ENCODE assay signal across 16 mouse cellular contexts in the genomic region with DNA sequence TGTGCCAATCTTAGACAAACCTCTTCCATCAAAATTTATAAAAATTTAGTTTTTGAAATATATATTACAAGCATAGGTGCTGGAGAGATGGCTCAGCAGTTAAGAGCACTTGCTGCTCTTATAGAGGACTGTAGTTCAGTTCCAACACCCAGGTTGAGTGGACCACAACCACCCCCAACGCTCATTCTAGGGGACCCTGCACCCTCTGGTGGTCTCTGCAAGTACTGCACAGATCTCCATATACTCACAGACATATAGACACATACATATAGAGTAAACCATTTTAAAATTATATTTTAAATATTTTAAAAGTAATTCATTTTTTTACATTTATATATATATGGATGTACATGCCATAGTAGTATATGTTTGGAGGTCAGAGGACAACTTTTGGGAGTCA. TPM values are rescaled to one million over a fixed set of nuclear protein-coding genes. Genes with fewer than 3 reads are reported as not detected.
DNase-seq lines count a peak whose midpoint lies in the region; ATAC-seq and TF ChIP-seq lines count a peak whose summit lies in the region.
"Had no signal": no experiment of that assay in that cellular context is flagged by ENCODE, and none has a peak within 500 bp of the region (broad histone marks: within the 10 kb centered on the region; RNA-seq: fewer than 3 reads in every experiment).

No protein-coding gene starts in this region.

- TF ChIP-seq POLR2A in liver, adult 2 months (IDR thresholded peaks at IDR 0.05; ENCODE audit: extremely low read depth, insufficient read depth, low read length) = no peak
- no peak for TF ChIP-seq POLR2A in thymus, adult 2 months (IDR thresholded peaks at IDR 0.05; ENCODE audit: control insufficient read depth, extremely low read depth, insufficient read depth, low read length, poor library complexity)

- DNase-seq in forebrain, postnatal 0 days = no peak
- DNase-seq in liver, adult 2 months (ENCODE audit: extremely low read depth, low read depth, low spot score) = no peak
- peak; percentile 38 for DNase-seq in thymus, postnatal 4 days
- DNase-seq in thymus, adult 2 months = no peak
- no peak for DNase-seq in limb, embryonic 10.5 days (ENCODE audit: low spot score)
- no peak for DNase-seq in layer of hippocampus, adult 9-11 months
- DNase-seq: adrenal gland, postnatal 14 days; kidney, adult 9 months; lung, postnatal 4 days; right cerebral cortex, postnatal 14 days had no signal

- TF ChIP-seq CTCF in forebrain, postnatal 0 days (IDR thresholded peaks at IDR 0.05; ENCODE audit: low read depth) = peak; percentile 5; the same call in 1 of the 2 replicates
- peak; percentile 51 for TF ChIP-seq CTCF in liver, adult 2 months (IDR thresholded peaks at IDR 0.05; ENCODE audit: low read depth, low read length)
- TF ChIP-seq CTCF in thymus, adult 2 months (IDR thresholded peaks at IDR 0.05; ENCODE audit: borderline replicate concordance, control insufficient read depth, extremely low read depth, insufficient read depth, low read length, poor library complexity) = no peak

- 57% methylated on average over 1 of the region's 1 CpGs for WGBS in forebrain, postnatal 0 days
- whole genome bisulfite sequencing in forebrain, embryonic 12.5 days = 51% methylated on average over 1 of the region's 1 CpGs
- 62% methylated on average over 1 of the region's 1 CpGs for WGBS in liver, adult 2 months
- 42% methylated on average over 1 of the region's 1 CpGs for WGBS in liver, embryonic 12.5 days (ENCODE audit: insufficient replicate concordance)
- 76% methylated on average over 1 of the region's 1 CpGs for WGBS in thymus, adult 2 months
- 63% methylated on average over 1 of the region's 1 CpGs for WGBS in limb, embryonic 10.5 days

- H3K4me1 ChIP-seq in forebrain, postnatal 0 days (ENCODE audit: insufficient read depth) = no peaks in the 10 kb centered on the region
- H3K4me1 ChIP-seq in forebrain, embryonic 12.5 days = peaks cover 6% of the 10 kb centered on the region; the same call in 1 of the 2 replicates
- H3K4me1 ChIP-seq in liver, adult 2 months (ENCODE audit: control insufficient read depth, insufficient read depth, low read length) = no peaks in the 10 kb centered on the region; the same call in 1 of the 2 replicates
- H3K4me1 ChIP-seq in liver, embryonic 12.5 days = peaks cover 10% of the 10 kb centered on the region
- H3K4me1 ChIP-seq in thymus, adult 2 months (replicated peaks; ENCODE audit: control insufficient read depth, insufficient read depth, low read length) = no peaks in the 10 kb centered on the region
- peaks cover 13% of the 10 kb centered on the region for H3K4me1 ChIP-seq in limb, embryonic 10.5 days

- no peak overlapping the region for H3K27ac ChIP-seq in forebrain, postnatal 0 days (ENCODE audit: low read depth, low read length)
- no peak overlapping the region for H3K27ac ChIP-seq in forebrain, embryonic 12.5 days
- no peak overlapping the region for H3K27ac ChIP-seq in liver, adult 2 months (replicated peaks; ENCODE audit: insufficient read depth, low read depth, low read length)
- no peak overlapping the region for H3K27ac ChIP-seq in liver, embryonic 12.5 days
- H3K27ac ChIP-seq in thymus, adult 2 months (ENCODE audit: control insufficient read depth, insufficient read depth, low read length) = no peak overlapping the region
- H3K27ac ChIP-seq in limb, embryonic 10.5 days = no peak overlapping the region
- H3K27ac ChIP-seq: forebrain, embryonic 13.5 days; hindbrain, embryonic 10.5 days; limb, embryonic 12.5 days had no signal

- H3K9ac ChIP-seq in forebrain, postnatal 0 days = no peak overlapping the region
- no peak overlapping the region for H3K9ac ChIP-seq in forebrain, embryonic 12.5 days
- no peak overlapping the region for H3K9ac ChIP-seq in liver, adult 2 months (ENCODE audit: low read depth, low read length)
- no peak overlapping the region for H3K9ac ChIP-seq in liver, embryonic 12.5 days
- H3K9ac ChIP-seq: forebrain, embryonic 13.5 days; limb, embryonic 12.5 days had no signal

- no peaks in the 10 kb centered on the region for H3K79me2 ChIP-seq in liver, adult 2 months (ENCODE audit: control insufficient read depth, insufficient read depth, low read length)

- H3K9me3 ChIP-seq in forebrain, postnatal 0 days (ENCODE audit: low read length) = no peaks in the 10 kb centered on the region
- no peaks in the 10 kb centered on the region for H3K9me3 ChIP-seq in forebrain, embryonic 12.5 days
- H3K9me3 ChIP-seq in liver, embryonic 12.5 days (replicated peaks) = no peaks in the 10 kb centered on the region
- no peaks in the 10 kb centered on the region for H3K9me3 ChIP-seq in limb, embryonic 10.5 days (replicated peaks)
- H3K9me3 ChIP-seq: forebrain, embryonic 13.5 days; hindbrain, embryonic 10.5 days; limb, embryonic 12.5 days had no signal

- no peak for ATAC-seq in forebrain, postnatal 0 days
- no peak for ATAC-seq in forebrain, embryonic 12.5 days (ENCODE audit: low FRiP score)
- no peak for ATAC-seq in liver, embryonic 12.5 days
- ATAC-seq: forebrain, embryonic 13.5 days had no signal

- H3K27me3 ChIP-seq in forebrain, postnatal 0 days (ENCODE audit: insufficient read depth, low read length) = no peaks in the 10 kb centered on the region
- no peaks in the 10 kb centered on the region for H3K27me3 ChIP-seq in forebrain, embryonic 12.5 days
- no peaks in the 10 kb centered on the region for H3K27me3 ChIP-seq in liver, adult 2 months (ENCODE audit: control insufficient read depth, insufficient read depth, low read length)
- H3K27me3 ChIP-seq in liver, embryonic 12.5 days (replicated peaks) = no peaks in the 10 kb centered on the region
- H3K27me3 ChIP-seq in thymus, adult 2 months (ENCODE audit: control insufficient read depth, insufficient read depth, low read length) = no peaks in the 10 kb centered on the region
- no peaks in the 10 kb centered on the region for H3K27me3 ChIP-seq in limb, embryonic 10.5 days (ENCODE audit: low read depth, poor library complexity, severe bottlenecking)
- H3K27me3 ChIP-seq: forebrain, embryonic 13.5 days; limb, embryonic 12.5 days had no signal

- no peak overlapping the region for H3K4me2 ChIP-seq in forebrain, postnatal 0 days (ENCODE audit: low read depth)
- H3K4me2 ChIP-seq in forebrain, embryonic 12.5 days = no peak overlapping the region
- H3K4me2 ChIP-seq in liver, embryonic 12.5 days = no peak overlapping the region
- H3K4me2 ChIP-seq: forebrain, embryonic 13.5 days; heart, embryonic 11.5 days; limb, embryonic 12.5 days had no signal

- no peaks in the 10 kb centered on the region for H3K36me3 ChIP-seq in forebrain, postnatal 0 days (ENCODE audit: insufficient read depth)
- H3K36me3 ChIP-seq in forebrain, embryonic 12.5 days (replicated peaks) = no peaks in the 10 kb centered on the region
- H3K36me3 ChIP-seq in liver, adult 2 months (ENCODE audit: control insufficient read depth, insufficient read depth, low read length) = no peaks in the 10 kb centered on the region; the same call in 1 of the 2 replicates
- no peaks in the 10 kb centered on the region for H3K36me3 ChIP-seq in liver, embryonic 12.5 days
- no peaks in the 10 kb centered on the region for H3K36me3 ChIP-seq in thymus, adult 2 months (ENCODE audit: control insufficient read depth, insufficient read depth, low read length)
- H3K36me3 ChIP-seq in limb, embryonic 10.5 days = no peaks in the 10 kb centered on the region
- H3K36me3 ChIP-seq: hindbrain, embryonic 10.5 days; limb, embryonic 12.5 days had no signal

- H3K4me3 ChIP-seq in forebrain, postnatal 0 days (ENCODE audit: low read depth, low read length) = no peak overlapping the region
- no peak overlapping the region for H3K4me3 ChIP-seq in forebrain, embryonic 12.5 days (replicated peaks)
- no peak overlapping the region for H3K4me3 ChIP-seq in liver, adult 2 months (ENCODE audit: insufficient read depth, low read depth, low read length)
- no peak overlapping the region for H3K4me3 ChIP-seq in liver, embryonic 12.5 days
- no peak overlapping the region for H3K4me3 ChIP-seq in thymus, adult 2 months (ENCODE audit: control insufficient read depth, insufficient read depth, low read length)
- H3K4me3 ChIP-seq in limb, embryonic 10.5 days = no peak overlapping the region
- H3K4me3 ChIP-seq: forebrain, embryonic 13.5 days; hindbrain, embryonic 10.5 days; limb, embryonic 12.5 days had no signal

RNA-seq across cellular contexts. Expression of a gene that starts 41.9 kb away (rescaled TPM):
- total RNA-seq in forebrain, postnatal 0 days (2014; rRNA removed) = 6.5 and 9.6 TPM in 2 replicates
- polyA plus RNA-seq in forebrain, postnatal 0 days (2015; fragmentation: Nextera tagmentation; extraction: Ambion mirVana) = 8.1 and 11.4 TPM in 2 replicates
- 12.1 and 12.4 TPM in 2 replicates for polyA plus RNA-seq in forebrain, embryonic 12.5 days (2016; fragmentation: Nextera tagmentation; extraction: Ambion mirVana)
- 11.5 and 13.2 TPM in 2 replicates for total RNA-seq in liver, adult 2 months (2014; rRNA removed)
- 5.6 and 6.5 TPM in 2 replicates for polyA plus RNA-seq in liver, adult 2 months (2012; rRNA removed)
- 8.1 and 8.4 TPM in 2 replicates for polyA plus RNA-seq in liver, embryonic 12.5 days (2016; fragmentation: Nextera tagmentation; extraction: Ambion mirVana)
- 4.5 and 6.2 TPM in 2 replicates for polyA plus RNA-seq in thymus, adult 2 months (2012; rRNA removed)
- polyA plus RNA-seq in limb, embryonic 10.5 days (2016; fragmentation: Nextera tagmentation; extraction: Ambion mirVana) = 13.1 and 17.1 TPM in 2 replicates

RNA-seq across cellular contexts. Expression of a gene that starts 58.9 kb away (rescaled TPM):
- total RNA-seq in forebrain, postnatal 0 days (2014; rRNA removed) = 1,164 and 1,444 TPM in 2 replicates
- polyA plus RNA-seq in forebrain, postnatal 0 days (2015; fragmentation: Nextera tagmentation; extraction: Ambion mirVana) = 342 and 386 TPM in 2 replicates
- polyA plus RNA-seq in forebrain, embryonic 12.5 days (2016; fragmentation: Nextera tagmentation; extraction: Ambion mirVana) = 508 and 518 TPM in 2 replicates
- total RNA-seq in liver, adult 2 months (2014; rRNA removed) = 380 and 503 TPM in 2 replicates
- polyA plus RNA-seq in liver, adult 2 months (2012; rRNA removed) = 280 and 301 TPM in 2 replicates
- polyA plus RNA-seq in liver, embryonic 12.5 days (2016; fragmentation: Nextera tagmentation; extraction: Ambion mirVana) = 704 and 734 TPM in 2 replicates
- polyA plus RNA-seq in thymus, adult 2 months (2012; rRNA removed) = 826 and 880 TPM in 2 replicates
- polyA plus RNA-seq in limb, embryonic 10.5 days (2016; fragmentation: Nextera tagmentation; extraction: Ambion mirVana) = 718 and 830 TPM in 2 replicates
